Mouse (Mus musculus) liver, postnatal 0 days (tissue): Measurements from ENCODE around the gene Tlcd2.

Experiments
- CTCF ChIP-seq: sonication (generic); IDR thresholded peaks from 2 replicates; pipeline ENCODE4 v1.5.1; 2016; ENCODE audit warnings: antibody characterized with exemption, low read depth
- EP300 ChIP-seq: IDR thresholded peaks from 2 replicates; pipeline ENCODE4 v1.6.1; 2016; ENCODE audit warnings: antibody characterized with exemption, low read depth, mild to moderate bottlenecking

GRCm38 (mm10) chr11:75466731-75467505 is 5.4 kb downstream of the Tlcd2 start:
- TF ChIP-seq CTCF (peak; percentile 46), EP300 (no peak)
